Mouse (Mus musculus) bone marrow, adult 2 months (tissue): ENCODE data around the gene Zfp146.

Experiments
- CTCF ChIP-seq: fragments of 200-500 bp; IDR thresholded peaks from 2 replicates; pipeline ENCODE4 v1.5.1; 2011; ENCODE audit warnings: low read length, control low read depth; ENCODE audit not compliant: control insufficient read depth, insufficient read depth
- POLR2A ChIP-seq: fragments of 200-500 bp; IDR thresholded peaks from 2 replicates; pipeline ENCODE4 v1.6.1; 2011; ENCODE audit warnings: low read depth, mild to moderate bottlenecking, control low read depth, low read length, borderline replicate concordance; ENCODE audit not compliant: control insufficient read depth

DNA sequence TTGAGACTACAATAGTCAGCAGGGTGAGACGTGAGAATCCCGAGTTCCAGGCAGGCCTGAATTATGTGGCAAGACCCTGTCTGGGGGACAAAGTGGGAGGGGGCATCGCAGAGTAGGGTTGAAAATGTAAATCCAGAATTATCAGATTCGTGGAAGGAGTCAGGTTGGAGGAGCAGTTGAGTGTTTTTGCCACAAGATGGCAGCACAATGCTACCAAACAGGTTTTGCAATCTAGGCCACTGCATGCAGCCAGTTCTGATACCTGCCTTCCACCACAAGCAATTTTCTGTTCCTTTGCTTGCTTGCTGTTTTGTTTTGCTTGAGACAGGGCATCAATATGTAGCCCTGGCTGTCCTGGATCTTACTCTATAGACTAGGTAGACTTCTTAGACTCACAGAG, 11.8 kb upstream of the Zfp146 start:
- TF ChIP-seq CTCF, result peak; percentile 82
- TF ChIP-seq POLR2A, result no peak
